Mouse (Mus musculus) c-Kit-negative CD71-positive TER-119-positive erythroid progenitor cells, embryonic 14.5 days (primary cell): ENCODE measurements around the gene Arrdc5.

Experiments used
- DNase-seq: peaks from one replicate; pipeline ENCODE4 v3.0.0-alpha.2; 2013; ENCODE audit warnings: low read depth, low spot score

Gene Arrdc5

GRCm38 (mm10) chr17:56300186-56300585 is at the start of gene Arrdc5:
TSS of gene Arrdc5 (minus strand) at chr17:56300286.
- no peak for DNase-seq

GRCm38 (mm10) chr17:56348586-56348985 is 48.5 kb upstream of the Arrdc5 start:
- DNase-seq: no peak

GRCm38 (mm10) chr17:56348128-56348527 is 48.0 kb upstream of the Arrdc5 start:
- no peak for DNase-seq

GRCm38 (mm10) chr17:56345364-56345763 is 45.3 kb upstream of the Arrdc5 start:
- no peak for DNase-seq

GRCm38 (mm10) chr17:56343466-56343865 is 43.4 kb upstream of the Arrdc5 start:
- no peak for DNase-seq

- no peak for DNase-seq
These were observed 40.6 kb upstream of the Arrdc5 start for GRCm38 (mm10) chr17:56340717-56341116.

GRCm38 (mm10) chr17:56338909-56339308 is 38.8 kb upstream of the Arrdc5 start:
- DNase-seq: no peak

- no peak for DNase-seq
These were observed 37.7 kb upstream of the Arrdc5 start for GRCm38 (mm10) chr17:56337791-56338190.

- DNase-seq: no peak
These were observed 37.1 kb upstream of the Arrdc5 start for GRCm38 (mm10) chr17:56337190-56337589.

GRCm38 (mm10) chr17:56332987-56333386 is 32.9 kb upstream of the Arrdc5 start:
- DNase-seq: no peak

- DNase-seq: no peak
These were observed 31.2 kb upstream of the Arrdc5 start for GRCm38 (mm10) chr17:56331256-56331655.

- no peak for DNase-seq
These were observed 30.3 kb upstream of the Arrdc5 start for GRCm38 (mm10) chr17:56330345-56330744.

GRCm38 (mm10) chr17:56329267-56329666 is 29.2 kb upstream of the Arrdc5 start:
- DNase-seq: no peak

- no peak for DNase-seq
These were observed 26.4 kb upstream of the Arrdc5 start for GRCm38 (mm10) chr17:56326153-56327147.

- DNase-seq: peak; percentile 97
These were observed 25.5 kb upstream of the Arrdc5 start, which contains the start of gene Kdm4b for GRCm38 (mm10) chr17:56325450-56326152. TSS of gene Kdm4b (plus strand) at chr17:56326062.

GRCm38 (mm10) chr17:56324419-56324818 is 24.3 kb upstream of the Arrdc5 start:
- DNase-seq: no peak

- no peak for DNase-seq
These were observed 9.3 kb upstream of the Arrdc5 start for GRCm38 (mm10) chr17:56309191-56309945.

- no peak for DNase-seq
These were observed 8.0 kb upstream of the Arrdc5 start for GRCm38 (mm10) chr17:56308088-56308487.

GRCm38 (mm10) chr17:56305826-56306225 is 5.7 kb upstream of the Arrdc5 start:
- no peak for DNase-seq

- DNase-seq: no peak
These were observed 5.1 kb upstream of the Arrdc5 start for GRCm38 (mm10) chr17:56305156-56305555.

GRCm38 (mm10) chr17:56304718-56305117 is 4.6 kb upstream of the Arrdc5 start:
- DNase-seq: no peak
